Mouse (Mus musculus) hindbrain, embryonic 13.5 days (tissue): ENCODE measurements around the gene Gna14. TPM values are rescaled to one million over a fixed set of nuclear protein-coding genes. Genes with fewer than 3 reads are reported as not detected.

Experiments
- ATAC-seq: fragments of 200-750 bp; cut with Nextera tagmentation; 2 replicates; pipeline ENCODE4 v1.8.0; 2017; ENCODE audit warnings: moderate TSS enrichment; ENCODE audit not compliant: low FRiP score
- H3K27ac ChIP-seq: fragments of 300-500 bp; sonication (generic); 2 replicates; pipeline ENCODE4 v1.5.1; 2015; ENCODE audit warnings: inconsistent platforms, mild to moderate bottlenecking, moderate library complexity
- H3K27me3 ChIP-seq: fragments of 300-500 bp; sonication (generic); 2 replicates; pipeline ENCODE4 v1.6.1; 2015; ENCODE audit warnings: mild to moderate bottlenecking, inconsistent platforms
- H3K36me3 ChIP-seq: fragments of 300-500 bp; sonication (generic); 2 replicates; pipeline ENCODE4 v1.6.1; 2015; ENCODE audit warnings: mild to moderate bottlenecking, inconsistent platforms
- H3K4me1 ChIP-seq: fragments of 300-500 bp; sonication (generic); replicated peaks from 2 replicates; pipeline ENCODE4 v1.6.1; 2015; ENCODE audit warnings: inconsistent platforms
- H3K4me2 ChIP-seq: fragments of 300-500 bp; sonication (generic); 2 replicates; pipeline ENCODE4 v1.6.1; 2015; ENCODE audit warnings: inconsistent platforms, mild to moderate bottlenecking, moderate library complexity
- H3K4me3 ChIP-seq: fragments of 300-500 bp; sonication (generic); 2 replicates; pipeline ENCODE4 v1.5.1; 2015; ENCODE audit warnings: mild to moderate bottlenecking, inconsistent platforms
- H3K9ac ChIP-seq: fragments of 300-500 bp; sonication (generic); 2 replicates; pipeline ENCODE4 v1.6.1; 2015; ENCODE audit warnings: mild to moderate bottlenecking, inconsistent platforms
- H3K9me3 ChIP-seq: fragments of 300-500 bp; sonication (generic); 2 replicates; pipeline ENCODE4 v1.6.1; 2016; ENCODE audit warnings: inconsistent platforms
- WGBS: fragments of 180-500 bp; shearing (Covaris S2); methylation state at CpG from one replicate; pipeline ENCODE4 v1.1.7; 2015; 5-methylcytosine and 5-hydroxymethylcytosine counted together
- polyA plus RNA-seq: library from polyadenylated mRNA; unstranded; fragments of >200 nt; fragmentation: Nextera tagmentation; extraction: Ambion mirVana; gene quantifications from 2 replicates; pipeline ENCODE4 v1.2.1, GENCODE M21; 2015

Gna14 gene
- polyA plus RNA-seq, 1 experiment from 2014 or later = 0.35 TPM

DNA sequence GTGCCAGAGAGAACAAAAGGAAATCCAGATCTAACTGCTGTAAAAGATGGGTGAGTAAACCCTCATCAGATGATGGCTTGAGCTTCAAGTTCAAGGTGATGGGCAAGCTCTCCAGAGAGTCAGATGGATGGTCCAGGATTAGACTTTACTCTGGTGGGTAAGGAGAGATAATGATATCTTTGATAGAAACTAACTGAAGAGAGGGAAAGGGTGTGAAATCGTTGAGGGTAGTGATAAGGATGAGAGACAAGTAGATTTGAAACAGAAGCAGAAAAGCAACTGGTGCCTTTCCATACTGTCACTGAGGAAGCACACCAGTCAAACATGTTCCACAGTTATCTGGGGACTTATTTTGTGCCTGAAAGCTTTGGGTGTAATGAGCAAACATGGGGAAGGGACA, 56.9 kb downstream of the Gna14 start:
- H3K4me2 ChIP-seq = no peak overlapping the region
- no peak overlapping the region for H3K27ac ChIP-seq
- no peak overlapping the region for H3K9ac ChIP-seq
- H3K4me1 ChIP-seq = peaks cover 5% of the 10 kb centered on the region; the same call in 1 of the 2 replicates
- H3K36me3 ChIP-seq = no peaks in the 10 kb centered on the region
- H3K9me3 ChIP-seq = no peaks in the 10 kb centered on the region
- ATAC-seq = no peak
- H3K27me3 ChIP-seq = 0 out of 2 replicates have a peak, but pooled peaks cover 5% of the 10 kb centered on the region
- H3K4me3 ChIP-seq = no peak overlapping the region
- 82% methylated on average over 1 of the region's 1 CpGs for WGBS

DNA sequence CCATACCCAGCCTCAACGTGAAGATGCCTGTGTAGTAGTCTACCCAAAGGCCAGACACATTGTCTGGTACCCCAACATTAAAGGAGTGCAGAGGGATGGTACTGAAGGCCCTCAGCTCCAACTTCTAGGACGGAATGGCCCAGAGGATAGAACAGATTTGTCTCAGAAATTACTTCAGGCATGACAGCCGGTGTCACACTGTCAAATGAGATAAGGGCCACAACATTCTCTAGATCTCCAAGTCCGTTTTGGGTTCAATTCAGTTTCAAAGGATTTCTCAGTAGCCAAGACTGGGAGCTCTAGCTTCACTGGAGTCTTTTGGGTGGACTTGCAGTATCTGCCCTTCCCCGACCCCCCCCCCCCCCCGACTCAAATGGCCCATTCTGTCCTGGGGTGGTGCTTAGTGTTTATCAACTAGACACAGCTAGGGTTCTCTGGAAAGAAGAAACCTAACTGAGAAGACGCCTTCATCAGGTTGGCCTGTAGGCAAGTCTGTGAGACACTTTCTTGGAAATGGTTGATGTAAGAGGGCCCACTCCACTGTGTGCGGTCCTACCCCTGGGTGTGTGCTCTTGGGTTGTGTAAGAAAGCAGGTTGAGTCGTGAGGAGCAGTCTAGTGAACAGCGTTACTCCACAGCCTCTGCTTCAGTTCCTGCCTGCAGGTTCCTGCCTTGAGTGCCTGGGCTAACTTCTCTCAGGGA, 59.4 kb downstream of the Gna14 start:
- H3K36me3 ChIP-seq = no peaks in the 10 kb centered on the region

DNA sequence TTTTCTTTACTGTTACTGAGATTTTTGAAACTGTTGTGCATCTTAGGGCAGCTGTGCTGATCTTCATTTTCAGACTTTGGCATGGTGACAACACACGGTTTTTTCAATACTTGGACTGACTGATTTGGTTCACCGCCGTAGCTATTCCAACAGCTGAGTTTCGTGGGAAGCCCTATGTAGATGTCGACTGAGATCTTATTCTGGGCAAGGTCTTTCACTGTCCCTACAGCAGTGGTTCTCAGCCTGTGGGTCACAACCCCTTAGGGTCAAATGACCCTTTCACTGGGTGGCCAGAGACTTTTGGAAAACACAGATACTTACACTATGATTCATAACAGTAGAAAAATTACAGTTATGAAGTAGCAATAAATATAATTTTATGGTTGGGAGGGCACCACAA, 60.5 kb downstream of the Gna14 start:
- Histone ChIP-seq H3K36me3 (no peaks in the 10 kb centered on the region), H3K9ac (no peak overlapping the region), H3K27me3 (0 out of 2 replicates have a peak, but pooled peaks cover 7% of the 10 kb centered on the region), H3K4me3 (no peak overlapping the region), H3K9me3 (no peaks in the 10 kb centered on the region), H3K27ac (no peak overlapping the region), H3K4me2 (no peak overlapping the region), H3K4me1 (peaks cover 5% of the 10 kb centered on the region; the same call in 1 of the 2 replicates)
- 88% methylated on average over 5 of the region's 5 CpGs for WGBS
- no peak for ATAC-seq

More for the DNA sequence above, 59.4 kb downstream of the Gna14 start:
- peaks cover 5% of the 10 kb centered on the region; the same call in 1 of the 2 replicates for H3K4me1 ChIP-seq
- 0 out of 2 replicates have a peak, but pooled peaks cover 5% of the 10 kb centered on the region for H3K27me3 ChIP-seq
- no peaks in the 10 kb centered on the region for H3K9me3 ChIP-seq
- WGBS = 92% methylated on average over 10 of the region's 10 CpGs
- no peak overlapping the region for H3K27ac ChIP-seq
- no peak for ATAC-seq
- no peak overlapping the region for H3K4me2 ChIP-seq
- H3K4me3 ChIP-seq = no peak overlapping the region
- H3K9ac ChIP-seq = no peak overlapping the region

GRCm38 (mm10) chr19:16502054-16502453, 66.5 kb downstream of the Gna14 start:
- Histone ChIP-seq H3K9me3 (no peaks in the 10 kb centered on the region), H3K9ac (no peak overlapping the region), H3K4me3 (no peak overlapping the region), H3K4me2 (no peak overlapping the region), H3K27ac (no peak overlapping the region), H3K27me3 (peaks cover 14% of the 10 kb centered on the region), H3K36me3 (no peaks in the 10 kb centered on the region), H3K4me1 (peaks cover 16% of the 10 kb centered on the region)
- 85% methylated on average over 5 of the region's 5 CpGs for WGBS
- ATAC-seq = no peak

- H3K27me3 ChIP-seq = peaks cover 13% of the 10 kb centered on the region
- H3K9ac ChIP-seq = no peak overlapping the region
These were observed 71.3 kb downstream of the Gna14 start for GRCm38 (mm10) chr19:16506711-16507364.

GRCm38 (mm10) chr19:16510343-16511080, 75.0 kb downstream of the Gna14 start:
- ATAC-seq = no peak
- peaks cover 21% of the 10 kb centered on the region for H3K4me1 ChIP-seq
- H3K4me2 ChIP-seq = no peak overlapping the region
- no peaks in the 10 kb centered on the region for H3K9me3 ChIP-seq
- peaks cover 11% of the 10 kb centered on the region; the same call in 1 of the 2 replicates for H3K27me3 ChIP-seq
- no peak overlapping the region for H3K4me3 ChIP-seq
- WGBS = 88% methylated on average over 10 of the region's 10 CpGs
- no peak overlapping the region for H3K27ac ChIP-seq
- no peaks in the 10 kb centered on the region for H3K36me3 ChIP-seq
- H3K9ac ChIP-seq = no peak overlapping the region

More at GRCm38 (mm10) chr19:16506711-16507364, 71.3 kb downstream of the Gna14 start:
- H3K9me3 ChIP-seq = no peaks in the 10 kb centered on the region
- H3K4me1 ChIP-seq = peaks cover 23% of the 10 kb centered on the region
- H3K4me3 ChIP-seq = no peak overlapping the region
- peak; percentile 95 for ATAC-seq
- H3K36me3 ChIP-seq = no peaks in the 10 kb centered on the region
- WGBS = 13% methylated on average over 6 of the region's 6 CpGs
- no peak overlapping the region for H3K4me2 ChIP-seq
- H3K27ac ChIP-seq = peak overlapping the region; percentile 81

DNA sequence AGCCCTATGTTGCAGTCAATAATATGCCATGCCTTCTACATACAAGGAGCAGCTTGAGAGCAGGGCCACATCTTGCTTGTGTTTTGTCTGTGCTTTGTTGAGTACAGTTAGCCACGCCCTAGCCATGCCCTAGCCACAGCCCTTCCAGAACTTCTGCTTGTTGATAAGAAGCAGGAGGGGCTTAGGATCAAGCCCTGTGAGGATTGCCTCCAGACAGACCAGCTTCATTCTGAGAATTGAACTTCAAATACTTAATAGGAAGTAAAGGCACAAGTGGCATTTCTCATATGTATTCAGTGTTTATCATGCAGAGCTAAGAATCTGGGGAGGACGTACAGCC, 75.5 kb downstream of the Gna14 start:
- no peak for ATAC-seq
- Histone ChIP-seq H3K4me3 (no peak overlapping the region), H3K27ac (no peak overlapping the region), H3K9me3 (no peaks in the 10 kb centered on the region), H3K9ac (no peak overlapping the region), H3K4me1 (peaks cover 16% of the 10 kb centered on the region), H3K36me3 (no peaks in the 10 kb centered on the region), H3K4me2 (no peak overlapping the region), H3K27me3 (peaks cover 11% of the 10 kb centered on the region; the same call in 1 of the 2 replicates)
- WGBS = 85% methylated on average over 2 of the region's 2 CpGs

GRCm38 (mm10) chr19:16514201-16514600, 78.6 kb downstream of the Gna14 start:
- H3K9ac ChIP-seq = no peak overlapping the region
- 80% methylated on average over 4 of the region's 4 CpGs for WGBS

GRCm38 (mm10) chr19:16518569-16518968, 83.0 kb downstream of the Gna14 start:
- Histone ChIP-seq H3K4me1 (no peaks in the 10 kb centered on the region), H3K4me2 (no peak overlapping the region), H3K9ac (no peak overlapping the region), H3K36me3 (no peaks in the 10 kb centered on the region), H3K27ac (no peak overlapping the region), H3K9me3 (no peaks in the 10 kb centered on the region), H3K27me3 (no peaks in the 10 kb centered on the region), H3K4me3 (no peak overlapping the region)
- WGBS = 75% methylated on average over 3 of the region's 3 CpGs
- ATAC-seq = no peak

More at GRCm38 (mm10) chr19:16514201-16514600, 78.6 kb downstream of the Gna14 start:
- Histone ChIP-seq H3K27me3 (peaks cover 11% of the 10 kb centered on the region; the same call in 1 of the 2 replicates), H3K9me3 (no peaks in the 10 kb centered on the region), H3K4me3 (no peak overlapping the region), H3K4me2 (no peak overlapping the region), H3K36me3 (no peaks in the 10 kb centered on the region), H3K4me1 (no peaks in the 10 kb centered on the region), H3K27ac (no peak overlapping the region)
- ATAC-seq = no peak

DNA sequence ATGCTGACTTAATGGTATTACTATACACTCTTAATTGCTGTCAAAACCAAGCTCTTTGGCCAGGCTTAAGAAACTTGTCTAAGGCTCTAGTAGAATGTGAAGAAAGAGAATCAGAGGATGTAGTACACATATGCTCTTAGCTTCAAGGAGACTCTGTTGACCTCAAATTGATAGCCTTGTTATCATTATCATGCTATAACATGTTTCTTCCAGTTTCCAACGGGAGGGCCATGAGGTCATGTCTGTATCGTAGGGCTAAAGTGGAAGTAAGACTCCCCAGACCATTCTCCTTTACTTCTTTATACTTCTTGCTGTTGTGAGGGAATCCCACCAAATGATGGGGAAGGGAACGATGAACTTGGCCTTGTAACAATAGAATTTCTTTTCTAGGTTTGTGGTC, 85.0 kb downstream of the Gna14 start:
- Histone ChIP-seq H3K27me3 (no peaks in the 10 kb centered on the region), H3K9me3 (no peaks in the 10 kb centered on the region), H3K4me3 (no peak overlapping the region), H3K27ac (no peak overlapping the region), H3K36me3 (no peaks in the 10 kb centered on the region), H3K4me2 (no peak overlapping the region), H3K9ac (no peak overlapping the region), H3K4me1 (no peaks in the 10 kb centered on the region)
- no peak for ATAC-seq
- 92% methylated on average over 3 of the region's 3 CpGs for WGBS

- H3K36me3 ChIP-seq = no peaks in the 10 kb centered on the region
- H3K4me1 ChIP-seq = no peaks in the 10 kb centered on the region
- 0 out of 2 replicates have a peak, but pooled peaks cover 2% of the 10 kb centered on the region for H3K27me3 ChIP-seq
- no peaks in the 10 kb centered on the region for H3K9me3 ChIP-seq
- H3K4me3 ChIP-seq = no peak overlapping the region
- no peak for ATAC-seq
- WGBS = 80% methylated on average over 9 of the region's 9 CpGs
- H3K9ac ChIP-seq = no peak overlapping the region
- no peak overlapping the region for H3K4me2 ChIP-seq
- no peak overlapping the region for H3K27ac ChIP-seq
These were observed 90.8 kb downstream of the Gna14 start for GRCm38 (mm10) chr19:16526302-16526880.

DNA sequence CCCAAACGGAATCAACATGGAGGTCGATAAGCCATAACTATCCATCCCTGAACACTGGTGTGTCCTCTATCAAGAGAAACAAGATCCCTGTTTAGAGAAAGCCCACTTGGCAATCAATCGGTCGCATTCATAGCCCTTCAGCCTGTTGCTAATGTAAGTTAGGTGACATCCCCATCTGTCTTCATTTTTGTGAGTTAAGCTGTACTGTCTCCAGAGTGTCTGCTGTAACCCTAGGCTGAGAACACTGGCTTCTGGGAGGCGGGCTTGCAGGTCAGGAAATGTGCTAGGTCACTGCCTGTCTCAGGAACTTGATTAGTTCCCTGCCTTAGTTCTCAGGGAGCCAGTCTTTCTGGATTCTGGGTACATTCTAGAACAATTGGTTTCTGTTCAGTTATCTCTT, 91.5 kb downstream of the Gna14 start:
- no peaks in the 10 kb centered on the region for H3K4me1 ChIP-seq
- no peak overlapping the region for H3K9ac ChIP-seq
- no peak overlapping the region for H3K27ac ChIP-seq
- 80% methylated on average over 5 of the region's 5 CpGs for WGBS
- H3K9me3 ChIP-seq = no peaks in the 10 kb centered on the region
- no peak overlapping the region for H3K4me2 ChIP-seq
- no peaks in the 10 kb centered on the region for H3K36me3 ChIP-seq
- no peak for ATAC-seq
- H3K4me3 ChIP-seq = no peak overlapping the region
- 0 out of 2 replicates have a peak, but pooled peaks cover 2% of the 10 kb centered on the region for H3K27me3 ChIP-seq
